Mouse (Mus musculus): Measurements from ENCODE around the gene Cep112. TPM values are rescaled to one million over a fixed set of nuclear protein-coding genes. Genes with fewer than 3 reads are reported as not detected.

Cep112 gene
- total RNA-seq, 1 experiment, result 0.85 TPM

DNA sequence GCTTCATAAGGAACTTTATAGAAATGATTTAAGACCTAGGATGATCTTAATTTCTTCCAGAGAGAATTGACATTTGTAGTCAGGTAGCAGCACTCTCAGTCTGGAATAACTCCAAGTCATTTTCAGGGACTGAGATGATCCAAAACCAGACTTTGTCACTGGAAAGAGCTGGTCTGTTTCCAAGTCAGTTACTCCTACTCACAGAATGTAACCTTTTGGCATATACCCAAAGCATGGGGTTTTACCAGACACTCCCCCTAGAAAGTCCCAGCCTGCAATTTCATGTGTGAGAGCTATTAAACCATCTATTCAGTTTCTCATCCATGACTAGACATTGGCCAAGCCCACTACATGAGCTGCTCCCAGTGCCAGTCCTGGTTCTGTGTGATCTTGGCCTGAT, 402.3 kb downstream of the Cep112 start:
- H3K4me3 ChIP-seq (ENCODE audit: insufficient read depth in 1 of 2, low read depth in 1 of 2, low read length in 2 of 2, poor library complexity in 1 of 2, severe bottlenecking in 1 of 2), result no peak overlapping the region
- no peak overlapping the region for H3K9ac ChIP-seq (ENCODE audit: insufficient read depth, low read depth, low read length, poor library complexity, severe bottlenecking)
- no peak overlapping the region for H3K27ac ChIP-seq (ENCODE audit: insufficient read depth, low read depth, low read length, poor library complexity, severe bottlenecking)
- no peak for DNase-seq (ENCODE audit: low read depth, low spot score)
- H3K4me1 ChIP-seq (ENCODE audit: control insufficient read depth in 2 of 2, insufficient read depth in 2 of 2, low read length in 2 of 2, poor library complexity in 1 of 2), result no peaks in the 10 kb centered on the region
- in situ Hi-C loops (cut with MboI; ENCODE audit: low sequenced_read_pairs in 2 of 2, unreplicated experiment in 2 of 2), result no loop called here
- H3K36me3 ChIP-seq (ENCODE audit: control insufficient read depth, insufficient read depth, low read length, poor library complexity, severe bottlenecking), result no peaks in the 10 kb centered on the region
- H3K9me3 ChIP-seq (ENCODE audit: control insufficient read depth, insufficient read depth, low read depth, low read length), result no peaks in the 10 kb centered on the region
- TF ChIP-seq ZC3H11A (IDR thresholded peaks at IDR 0.05; ENCODE audit: borderline replicate concordance, low read depth, low read length), result no peak
- TF ChIP-seq ZNF384 (IDR thresholded peaks at IDR 0.05; ENCODE audit: low read depth, low read length), result no peak
- TF ChIP-seq CHD2 (IDR thresholded peaks at IDR 0.05; ENCODE audit: low read depth, low read length), result no peak
- TF ChIP-seq MAFK (IDR thresholded peaks at IDR 0.05; ENCODE audit: insufficient read depth, low read depth, low read length), result no peak
- TF ChIP-seq HCFC1 (IDR thresholded peaks at IDR 0.05; ENCODE audit: borderline replicate concordance, insufficient read depth, low read length), result no peak

GRCm38 (mm10) chr11:108828374-108829025, 403.5 kb downstream of the Cep112 start:
- no peak for DNase-seq (ENCODE audit: low read depth, low spot score)
- in situ Hi-C loops (cut with MboI; ENCODE audit: low sequenced_read_pairs in 2 of 2, unreplicated experiment in 2 of 2), result no loop called here
- no peaks in the 10 kb centered on the region for H3K4me1 ChIP-seq (ENCODE audit: control insufficient read depth in 2 of 2, insufficient read depth in 2 of 2, low read length in 2 of 2, poor library complexity in 1 of 2)
- no peaks in the 10 kb centered on the region for H3K9me3 ChIP-seq (ENCODE audit: control insufficient read depth, insufficient read depth, low read depth, low read length)
- H3K4me3 ChIP-seq (ENCODE audit: insufficient read depth in 1 of 2, low read depth in 1 of 2, low read length in 2 of 2, poor library complexity in 1 of 2, severe bottlenecking in 1 of 2), result no peak overlapping the region
- no peak overlapping the region for H3K27ac ChIP-seq (ENCODE audit: insufficient read depth, low read depth, low read length, poor library complexity, severe bottlenecking)
- no peak overlapping the region for H3K9ac ChIP-seq (ENCODE audit: insufficient read depth, low read depth, low read length, poor library complexity, severe bottlenecking)
- H3K36me3 ChIP-seq (ENCODE audit: control insufficient read depth, insufficient read depth, low read length, poor library complexity, severe bottlenecking), result no peaks in the 10 kb centered on the region
- TF ChIP-seq HCFC1 (IDR thresholded peaks at IDR 0.05; ENCODE audit: borderline replicate concordance, insufficient read depth, low read length) (no peak), ZC3H11A (IDR thresholded peaks at IDR 0.05; ENCODE audit: borderline replicate concordance, low read depth, low read length) (no peak), MAFK (IDR thresholded peaks at IDR 0.05; ENCODE audit: insufficient read depth, low read depth, low read length) (no peak), ZNF384 (IDR thresholded peaks at IDR 0.05; ENCODE audit: low read depth, low read length) (no peak), CHD2 (IDR thresholded peaks at IDR 0.05; ENCODE audit: low read depth, low read length) (no peak)

DNA sequence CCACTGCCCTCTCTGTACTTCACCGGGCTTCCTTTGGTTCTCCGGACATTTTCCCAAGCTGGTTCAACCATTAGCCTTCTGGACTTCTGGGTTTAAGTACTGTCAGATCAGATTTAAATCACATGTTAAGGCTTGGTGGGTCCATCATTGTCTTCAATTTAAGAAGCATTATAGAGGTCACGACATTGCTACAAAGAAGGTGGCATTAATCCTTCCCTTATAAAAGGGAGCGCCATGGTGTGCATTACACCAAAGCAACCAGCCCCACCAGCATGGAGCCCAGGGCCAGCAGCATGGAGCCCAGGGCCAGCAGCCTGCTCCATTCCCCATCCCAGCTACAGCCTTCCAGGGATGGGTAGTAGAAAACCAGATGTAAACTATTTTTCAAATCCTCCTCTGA, 411.7 kb downstream of the Cep112 start:
- H3K27ac ChIP-seq (ENCODE audit: insufficient read depth, low read depth, low read length, poor library complexity, severe bottlenecking), result no peak overlapping the region
- no peak overlapping the region for H3K4me3 ChIP-seq (ENCODE audit: insufficient read depth in 1 of 2, low read depth in 1 of 2, low read length in 2 of 2, poor library complexity in 1 of 2, severe bottlenecking in 1 of 2)
- no peaks in the 10 kb centered on the region for H3K4me1 ChIP-seq (ENCODE audit: control insufficient read depth in 2 of 2, insufficient read depth in 2 of 2, low read length in 2 of 2, poor library complexity in 1 of 2)
- no peak overlapping the region for H3K9ac ChIP-seq (ENCODE audit: insufficient read depth, low read depth, low read length, poor library complexity, severe bottlenecking)
- no peak for DNase-seq (ENCODE audit: low read depth, low spot score)
- H3K36me3 ChIP-seq (ENCODE audit: control insufficient read depth, insufficient read depth, low read length, poor library complexity, severe bottlenecking), result no peaks in the 10 kb centered on the region
- in situ Hi-C loops (cut with MboI; ENCODE audit: low sequenced_read_pairs in 2 of 2, unreplicated experiment in 2 of 2), result no loop called here
- TF ChIP-seq CHD2 (IDR thresholded peaks at IDR 0.05; ENCODE audit: low read depth, low read length) (no peak), ZC3H11A (IDR thresholded peaks at IDR 0.05; ENCODE audit: borderline replicate concordance, low read depth, low read length) (no peak), MAFK (IDR thresholded peaks at IDR 0.05; ENCODE audit: insufficient read depth, low read depth, low read length) (no peak), HCFC1 (IDR thresholded peaks at IDR 0.05; ENCODE audit: borderline replicate concordance, insufficient read depth, low read length) (no peak), ZNF384 (IDR thresholded peaks at IDR 0.05; ENCODE audit: low read depth, low read length) (no peak)
- H3K9me3 ChIP-seq (ENCODE audit: control insufficient read depth, insufficient read depth, low read depth, low read length), result no peaks in the 10 kb centered on the region

- no peaks in the 10 kb centered on the region for H3K9me3 ChIP-seq (ENCODE audit: control insufficient read depth, insufficient read depth, low read depth, low read length)
- no peaks in the 10 kb centered on the region for H3K36me3 ChIP-seq (ENCODE audit: control insufficient read depth, insufficient read depth, low read length, poor library complexity, severe bottlenecking)
- no peak overlapping the region for H3K27ac ChIP-seq (ENCODE audit: insufficient read depth, low read depth, low read length, poor library complexity, severe bottlenecking)
- no peak overlapping the region for H3K9ac ChIP-seq (ENCODE audit: insufficient read depth, low read depth, low read length, poor library complexity, severe bottlenecking)
- in situ Hi-C loops (cut with MboI; ENCODE audit: low sequenced_read_pairs in 2 of 2, unreplicated experiment in 2 of 2), result no loop called here
- DNase-seq (ENCODE audit: low read depth, low spot score), result no peak
- no peaks in the 10 kb centered on the region for H3K4me1 ChIP-seq (ENCODE audit: control insufficient read depth in 2 of 2, insufficient read depth in 2 of 2, low read length in 2 of 2, poor library complexity in 1 of 2)
- no peak for TF ChIP-seq HCFC1 (IDR thresholded peaks at IDR 0.05; ENCODE audit: borderline replicate concordance, insufficient read depth, low read length)
- no peak for TF ChIP-seq MAFK (IDR thresholded peaks at IDR 0.05; ENCODE audit: insufficient read depth, low read depth, low read length)
- TF ChIP-seq ZC3H11A (IDR thresholded peaks at IDR 0.05; ENCODE audit: borderline replicate concordance, low read depth, low read length), result no peak
- TF ChIP-seq CHD2 (IDR thresholded peaks at IDR 0.05; ENCODE audit: low read depth, low read length), result no peak
- no peak for TF ChIP-seq ZNF384 (IDR thresholded peaks at IDR 0.05; ENCODE audit: low read depth, low read length)
- no peak overlapping the region for H3K4me3 ChIP-seq (ENCODE audit: insufficient read depth in 1 of 2, low read depth in 1 of 2, low read length in 2 of 2, poor library complexity in 1 of 2, severe bottlenecking in 1 of 2)
Measured at GRCm38 (mm10) chr11:108840195-108840594, 415.2 kb downstream of the Cep112 start.

Data from ES-E14 (cell line).